Mouse (Mus musculus) neural tube, embryonic 14.5 days (tissue): ENCODE data around the gene Flt1. TPM values are rescaled to one million over a fixed set of nuclear protein-coding genes. Genes with fewer than 3 reads are reported as not detected.
"Not testable (repeated sequence)": the region's sequence is repeated elsewhere in the genome, so short reads cannot be mapped to it uniquely, and the experiment has no call there.

Experiments used
- ATAC-seq: fragments of 200-750 bp; cut with Nextera tagmentation; 2 replicates; pipeline ENCODE4 v1.8.0; 2017; ENCODE audit warnings: low read depth, mild to moderate bottlenecking, moderate TSS enrichment, moderate library complexity
- H3K27ac ChIP-seq: fragments of 300-500 bp; sonication (generic); 2 replicates; pipeline ENCODE4 v1.5.1; 2014; ENCODE audit warnings: low read depth, mild to moderate bottlenecking, control low read depth, low read length, moderate library complexity, mixed read lengths
- H3K27me3 ChIP-seq: fragments of 300-500 bp; sonication (generic); 2 replicates; pipeline ENCODE4 v1.6.1; 2014; ENCODE audit warnings: low read length; ENCODE audit not compliant: control insufficient read depth, insufficient read depth
- H3K36me3 ChIP-seq: fragments of 300-500 bp; sonication (generic); 2 replicates; pipeline ENCODE4 v1.6.1; 2014; ENCODE audit warnings: low read length, mixed read lengths; ENCODE audit not compliant: control insufficient read depth, insufficient read depth
- H3K4me1 ChIP-seq: fragments of 300-500 bp; sonication (generic); 2 replicates; pipeline ENCODE4 v1.6.1; 2014; ENCODE audit warnings: low read length; ENCODE audit not compliant: control insufficient read depth, insufficient read depth
- H3K4me2 ChIP-seq: fragments of 300-500 bp; sonication (generic); 2 replicates; pipeline ENCODE4 v1.6.1; 2014; ENCODE audit warnings: mild to moderate bottlenecking, low read depth, low read length, control low read depth
- H3K4me3 ChIP-seq: fragments of 300-500 bp; sonication (generic); 2 replicates; pipeline ENCODE4 v1.5.1; 2014; ENCODE audit warnings: low read depth, low read length, control low read depth, mixed read lengths
- H3K9ac ChIP-seq: fragments of 300-500 bp; sonication (generic); replicated peaks from 2 replicates; pipeline ENCODE4 v1.6.1; 2014; ENCODE audit warnings: low read depth, mild to moderate bottlenecking, control low read depth, low read length, mixed read lengths
- H3K9me3 ChIP-seq: fragments of 300-500 bp; sonication (generic); 2 replicates; pipeline ENCODE4 v1.6.1; 2016; ENCODE audit warnings: low read length; ENCODE audit not compliant: control insufficient read depth
- WGBS: fragments of 180-500 bp; shearing (Covaris S2); extraction: QIAGEN DNeasy Blood & Tissue Kit; methylation state at CpG from one replicate; pipeline ENCODE4 v1.1.7; 2014; 5-methylcytosine and 5-hydroxymethylcytosine counted together
- polyA plus RNA-seq: library from polyadenylated mRNA; unstranded; fragments of >200 nt; fragmentation: Nextera tagmentation; extraction: Ambion mirVana; gene quantifications from 2 replicates; pipeline ENCODE4 v1.2.1, GENCODE M21; 2014

Flt1 gene
- polyA plus RNA-seq, 1 experiment from 2014 or later, result 9.9 TPM

GRCm38 (mm10) chr5:147614659-147615058 is 111.2 kb downstream of the Flt1 start:
- Histone ChIP-seq H3K27ac (no peak overlapping the region), H3K27me3 (no peaks in the 10 kb centered on the region), H3K4me3 (no peak overlapping the region), H3K9me3 (no peaks in the 10 kb centered on the region), H3K4me1 (no peaks in the 10 kb centered on the region), H3K36me3 (no peaks in the 10 kb centered on the region), H3K4me2 (no peak overlapping the region), H3K9ac (no peak overlapping the region)
- WGBS, result 80% methylated on average over 6 of the region's 6 CpGs
- no peak for ATAC-seq

GRCm38 (mm10) chr5:147611348-147611747 is 114.5 kb downstream of the Flt1 start:
- WGBS, result 89% methylated on average over 3 of the region's 3 CpGs
- H3K9me3 ChIP-seq, H3K4me2 ChIP-seq, ATAC-seq, H3K4me3 ChIP-seq, H3K36me3 ChIP-seq, H3K27me3 ChIP-seq, H3K27ac ChIP-seq, H3K4me1 ChIP-seq, H3K9ac ChIP-seq: not testable (repeated sequence)

GRCm38 (mm10) chr5:147607256-147607975 is 118.4 kb downstream of the Flt1 start:
- Histone ChIP-seq H3K27me3 (no peaks in the 10 kb centered on the region), H3K4me1 (no peaks in the 10 kb centered on the region), H3K36me3 (no peaks in the 10 kb centered on the region), H3K4me3 (no peak overlapping the region), H3K9ac (no peak overlapping the region), H3K4me2 (no peak overlapping the region), H3K27ac (no peak overlapping the region), H3K9me3 (no peaks in the 10 kb centered on the region)
- 83% methylated on average over 13 of the region's 13 CpGs for WGBS
- no peak for ATAC-seq

GRCm38 (mm10) chr5:147606751-147607150 is 119.1 kb downstream of the Flt1 start:
- 88% methylated on average over 13 of the region's 13 CpGs for WGBS
- no peak overlapping the region for H3K9ac ChIP-seq
- no peak for ATAC-seq
- H3K9me3 ChIP-seq, result no peaks in the 10 kb centered on the region
- H3K4me2 ChIP-seq, result no peak overlapping the region
- no peaks in the 10 kb centered on the region for H3K4me1 ChIP-seq
- no peaks in the 10 kb centered on the region for H3K27me3 ChIP-seq
- H3K27ac ChIP-seq, result no peak overlapping the region
- no peaks in the 10 kb centered on the region for H3K36me3 ChIP-seq
- no peak overlapping the region for H3K4me3 ChIP-seq

GRCm38 (mm10) chr5:147601460-147602360 is 124.1 kb downstream of the Flt1 start:
- no peak overlapping the region for H3K9ac ChIP-seq
- H3K27ac ChIP-seq, result no peak overlapping the region
- no peaks in the 10 kb centered on the region for H3K9me3 ChIP-seq
- H3K4me1 ChIP-seq, result no peaks in the 10 kb centered on the region
- no peak overlapping the region for H3K4me2 ChIP-seq
- 71% methylated on average over 18 of the region's 18 CpGs for WGBS
- no peaks in the 10 kb centered on the region for H3K27me3 ChIP-seq
- ATAC-seq, result no peak
- no peak overlapping the region for H3K4me3 ChIP-seq
- no peaks in the 10 kb centered on the region for H3K36me3 ChIP-seq

- no peak overlapping the region for H3K27ac ChIP-seq
- no peak overlapping the region for H3K9ac ChIP-seq
- no peak for ATAC-seq
- H3K4me3 ChIP-seq, result no peak overlapping the region
- H3K9me3 ChIP-seq, result no peaks in the 10 kb centered on the region
- no peaks in the 10 kb centered on the region for H3K4me1 ChIP-seq
- H3K27me3 ChIP-seq, result no peaks in the 10 kb centered on the region
- no peaks in the 10 kb centered on the region for H3K36me3 ChIP-seq
- no peak overlapping the region for H3K4me2 ChIP-seq
- WGBS, result 63% methylated on average over 16 of the region's 16 CpGs
Measured at GRCm38 (mm10) chr5:147597825-147598224, 128.0 kb downstream of the Flt1 start.

GRCm38 (mm10) chr5:147589814-147590213 is 136.0 kb downstream of the Flt1 start:
- H3K27me3 ChIP-seq, result no peaks in the 10 kb centered on the region
- H3K36me3 ChIP-seq, result no peaks in the 10 kb centered on the region
- H3K4me2 ChIP-seq, result no peak overlapping the region
- 54% methylated on average over 12 of the region's 12 CpGs for WGBS
- no peak overlapping the region for H3K4me3 ChIP-seq
- no peaks in the 10 kb centered on the region for H3K4me1 ChIP-seq
- H3K27ac ChIP-seq, result no peak overlapping the region
- no peaks in the 10 kb centered on the region for H3K9me3 ChIP-seq
- no peak for ATAC-seq
- H3K9ac ChIP-seq, result no peak overlapping the region

- ATAC-seq, result no peak
- H3K27me3 ChIP-seq, result no peaks in the 10 kb centered on the region
- no peaks in the 10 kb centered on the region for H3K9me3 ChIP-seq
- H3K36me3 ChIP-seq, result no peaks in the 10 kb centered on the region
- H3K27ac ChIP-seq, result no peak overlapping the region
- 72% methylated on average over 1 of the region's 1 CpGs for WGBS
- H3K4me2 ChIP-seq, result no peak overlapping the region
- H3K4me3 ChIP-seq, result no peak overlapping the region
- no peak overlapping the region for H3K9ac ChIP-seq
- no peaks in the 10 kb centered on the region for H3K4me1 ChIP-seq
Measured at GRCm38 (mm10) chr5:147585070-147585469, 140.7 kb downstream of the Flt1 start.

GRCm38 (mm10) chr5:147584648-147585047 is 141.2 kb downstream of the Flt1 start:
- no peaks in the 10 kb centered on the region for H3K4me1 ChIP-seq
- ATAC-seq, result no peak
- no peaks in the 10 kb centered on the region for H3K36me3 ChIP-seq
- H3K4me3 ChIP-seq, result no peak overlapping the region
- no peak overlapping the region for H3K27ac ChIP-seq
- no peaks in the 10 kb centered on the region for H3K27me3 ChIP-seq
- no peak overlapping the region for H3K9ac ChIP-seq
- H3K4me2 ChIP-seq, result no peak overlapping the region
- H3K9me3 ChIP-seq, result no peaks in the 10 kb centered on the region
- WGBS, result 81% methylated on average over 9 of the region's 9 CpGs
